Mouse (Mus musculus) layer of hippocampus, adult 11-12 months (tissue): ENCODE measurements around the gene Klk1b26.
"Not testable (repeated sequence)": the region's sequence is repeated elsewhere in the genome, so short reads cannot be mapped to it uniquely, and the experiment has no call there.

Source experiments
- DNase-seq: peaks from one replicate; pipeline ENCODE4 v3.0.0; 2022; ENCODE audit warnings: low spot score

The Klk1b26 gene

GRCm38 (mm10) chr7:44011868-44012267 is at the start of gene Klk1b26:
Gene Klk1b26, plus strand, starts transcription at chr7:44012168.
- DNase-seq, result not testable (repeated sequence)

DNA sequence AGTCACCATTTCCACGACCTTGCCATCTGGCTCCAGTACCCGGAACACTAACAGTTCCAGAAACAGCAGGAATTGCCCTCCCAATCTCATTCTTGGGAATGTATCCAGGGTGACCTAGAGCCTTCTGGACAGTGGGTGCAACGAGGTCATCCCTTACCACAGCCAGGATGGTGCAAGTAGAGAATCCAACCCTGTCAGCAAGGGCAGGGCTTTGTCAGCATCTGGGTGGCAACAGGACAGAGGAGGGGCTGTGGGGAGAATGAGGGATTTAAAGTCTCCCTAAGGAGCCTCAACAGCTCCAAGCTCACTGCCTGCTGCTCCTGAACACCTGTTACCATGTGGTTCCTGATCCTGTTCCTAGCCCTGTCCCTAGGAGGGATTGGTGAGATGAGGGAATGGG is 45.5 kb upstream of the Klk1b26 start, which contains the start of gene Klk1b1:
TSS of gene Klk1b1 (plus strand) at position 301 of the 400 bp plus-strand sequence.
- no peak for DNase-seq

GRCm38 (mm10) chr7:43967058-43967457 is 44.9 kb upstream of the Klk1b26 start:
- no peak for DNase-seq

DNA sequence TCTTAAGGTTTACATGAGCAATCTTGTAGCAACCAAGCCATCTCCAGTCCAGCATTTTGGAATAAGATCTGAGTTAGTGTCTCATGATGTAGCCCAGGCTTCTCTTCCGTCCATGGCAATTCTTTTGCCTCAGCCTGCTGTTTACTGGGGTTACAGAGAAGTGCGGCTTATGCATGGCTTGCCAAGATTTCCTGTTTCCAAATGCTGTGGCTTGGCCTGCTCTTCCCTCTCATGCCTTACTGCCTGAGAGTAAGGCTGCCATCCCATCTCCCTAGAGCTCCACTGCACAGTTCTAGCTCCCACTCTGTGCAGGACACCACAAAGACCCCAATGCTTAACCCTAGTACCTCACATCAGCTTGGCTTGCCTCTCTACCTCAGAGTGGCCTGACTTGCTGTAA is 44.4 kb upstream of the Klk1b26 start:
- DNase-seq, result no peak

- DNase-seq, result not testable (repeated sequence)
Measured at GRCm38 (mm10) chr7:43975761-43976160, 36.2 kb upstream of the Klk1b26 start, which contains the start of gene Klk1b9. Gene Klk1b9, plus strand, starts transcription at chr7:43976061.

GRCm38 (mm10) chr7:43985657-43986056 is 26.3 kb upstream of the Klk1b26 start:
- DNase-seq, result no peak

GRCm38 (mm10) chr7:43994821-43995220 is 17.1 kb upstream of the Klk1b26 start:
- not testable (repeated sequence) for DNase-seq

GRCm38 (mm10) chr7:43995577-43995976 is 16.4 kb upstream of the Klk1b26 start, which contains the start of gene Klk1b11:
Gene Klk1b11, plus strand, starts transcription at chr7:43995877.
- DNase-seq, result not testable (repeated sequence)

- no peak for DNase-seq
Measured at GRCm38 (mm10) chr7:44004847-44005246, 7.1 kb upstream of the Klk1b26 start.

GRCm38 (mm10) chr7:44014666-44015065 is 2.7 kb downstream of the Klk1b26 start:
- not testable (repeated sequence) for DNase-seq

DNA sequence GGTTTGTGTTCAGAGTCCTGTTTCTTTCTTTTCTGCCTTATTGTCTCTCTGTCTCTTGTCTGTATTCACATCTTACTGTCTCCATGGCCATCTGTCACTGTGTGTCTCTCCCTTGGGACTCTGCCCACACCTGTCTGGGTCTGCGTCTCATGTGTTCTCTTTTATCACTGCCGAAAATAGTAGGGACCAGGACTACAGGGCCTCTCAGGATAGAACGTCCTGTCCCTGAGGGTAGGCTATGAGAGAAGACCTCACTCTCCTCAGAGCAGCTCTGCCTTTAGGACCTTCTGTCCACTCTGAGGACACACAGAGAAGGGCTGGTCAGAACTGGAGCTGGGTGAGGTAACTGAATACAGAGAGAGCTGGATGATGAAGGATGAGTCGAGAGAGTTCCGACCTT is 3.1 kb downstream of the Klk1b26 start:
- no peak for DNase-seq

DNA sequence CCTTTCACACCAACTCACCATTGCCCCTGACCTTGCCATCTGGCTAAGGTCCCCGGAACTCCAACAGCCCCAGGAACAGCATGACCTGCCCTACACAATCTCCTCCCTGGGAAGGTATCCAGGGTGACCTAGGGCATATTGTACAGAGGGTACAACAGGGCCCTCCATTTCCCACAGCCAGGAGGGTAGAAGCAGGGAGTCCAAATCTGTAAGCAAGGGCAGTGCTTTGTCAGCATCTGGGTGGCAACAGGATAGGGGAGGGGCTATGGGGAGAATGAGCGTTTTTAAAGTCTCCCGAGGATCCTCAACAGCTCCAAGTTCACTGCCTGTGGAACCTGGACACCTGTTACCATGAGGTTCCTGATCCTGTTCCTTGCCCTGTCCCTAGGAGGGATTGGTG is 40.0 kb downstream of the Klk1b26 start, which contains the start of gene Klk1b27:
TSS of gene Klk1b27 (plus strand) at position 301 of the 400 bp plus-strand sequence.
- not testable (repeated sequence) for DNase-seq
